Mouse (Mus musculus): ENCODE data around the gene Cdc6.
"Not testable (repeated sequence)": the region's sequence is repeated elsewhere in the genome, so short reads cannot be mapped to it uniquely, and the experiment has no call there.

Cdc6 gene

DNA sequence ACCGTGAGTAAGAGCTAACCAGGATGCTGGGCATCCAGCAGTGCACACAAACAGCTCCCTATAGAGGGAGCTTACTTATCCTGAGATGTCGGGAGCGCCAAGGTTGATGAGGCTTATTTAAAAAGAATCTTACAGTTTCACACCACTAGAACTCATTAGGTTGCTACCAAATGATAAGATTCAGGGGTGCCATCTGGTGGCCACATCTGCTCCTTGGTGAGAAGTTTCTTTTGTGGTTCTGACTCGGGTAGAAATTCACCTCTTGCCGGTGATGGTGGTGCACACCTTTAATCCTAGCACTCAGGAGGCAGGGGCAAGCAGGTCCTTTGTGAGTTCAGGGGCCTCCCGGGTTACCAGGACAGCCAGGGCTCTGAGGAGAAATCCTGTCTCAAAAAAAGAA is 2.1 kb downstream of the Cdc6 start:
- no peak for DNase-seq (ENCODE audit: inconsistent ontology term)

DNA sequence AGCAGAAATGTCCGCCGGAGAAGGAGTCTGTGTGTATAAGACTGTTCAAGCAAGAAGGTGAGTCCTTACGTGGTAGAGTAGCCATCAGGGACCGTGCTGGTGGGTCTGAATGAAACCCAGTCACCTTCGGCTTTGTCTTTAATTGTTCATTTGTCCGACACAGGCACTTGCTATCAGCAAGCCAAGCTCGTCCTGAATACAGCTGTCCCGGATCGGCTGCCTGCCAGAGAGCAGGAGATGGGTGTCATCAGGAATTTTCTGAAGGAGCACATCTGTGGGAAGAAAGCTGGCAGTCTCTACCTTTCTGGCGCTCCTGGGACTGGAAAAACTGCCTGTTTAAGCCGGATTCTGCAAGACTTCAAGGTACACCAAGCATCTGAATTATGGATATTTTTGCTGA is 2.8 kb downstream of the Cdc6 start:
- no peak for DNase-seq (ENCODE audit: inconsistent ontology term)

DNA sequence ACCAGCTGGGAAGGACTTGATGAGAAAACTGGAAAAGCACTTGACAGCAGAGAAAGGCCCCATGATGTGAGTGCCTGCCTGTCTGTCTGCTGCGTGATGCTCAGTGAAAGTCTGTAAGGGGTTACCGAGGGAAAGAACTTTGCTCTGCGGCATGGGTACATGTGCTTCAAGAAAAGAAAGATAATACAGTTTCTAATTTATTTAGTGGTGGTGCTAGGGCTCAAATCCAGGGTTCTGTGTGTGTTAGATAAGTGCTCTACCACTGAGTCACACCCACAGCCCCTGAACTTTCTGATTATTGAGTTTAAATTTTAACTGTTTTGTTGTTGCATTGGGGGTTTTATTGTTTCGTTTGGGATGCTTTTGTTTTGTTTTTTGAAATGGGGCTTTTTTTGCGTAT is 3.9 kb downstream of the Cdc6 start:
- DNase-seq (ENCODE audit: inconsistent ontology term), result no peak

DNA sequence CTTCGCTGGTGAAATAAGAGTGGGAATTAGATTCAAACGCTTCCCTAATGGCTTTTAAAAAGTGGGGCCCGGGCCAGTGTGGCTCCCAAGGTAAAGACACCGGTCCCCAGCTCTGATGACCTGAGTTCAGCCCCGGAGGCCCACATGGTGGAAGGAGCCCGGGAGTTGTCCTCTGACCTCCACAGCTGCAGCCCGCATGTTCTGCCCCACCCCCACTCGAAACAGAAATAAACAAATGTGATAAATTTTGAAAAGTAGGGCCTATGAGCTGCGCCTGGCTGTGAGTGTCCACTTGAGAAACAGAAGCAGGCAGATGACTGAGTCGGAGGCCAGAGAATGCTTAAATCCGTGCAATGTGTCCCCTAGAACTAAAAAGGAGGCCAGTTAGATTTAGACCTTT is 6.6 kb downstream of the Cdc6 start:
- no peak for DNase-seq (ENCODE audit: inconsistent ontology term)

DNA sequence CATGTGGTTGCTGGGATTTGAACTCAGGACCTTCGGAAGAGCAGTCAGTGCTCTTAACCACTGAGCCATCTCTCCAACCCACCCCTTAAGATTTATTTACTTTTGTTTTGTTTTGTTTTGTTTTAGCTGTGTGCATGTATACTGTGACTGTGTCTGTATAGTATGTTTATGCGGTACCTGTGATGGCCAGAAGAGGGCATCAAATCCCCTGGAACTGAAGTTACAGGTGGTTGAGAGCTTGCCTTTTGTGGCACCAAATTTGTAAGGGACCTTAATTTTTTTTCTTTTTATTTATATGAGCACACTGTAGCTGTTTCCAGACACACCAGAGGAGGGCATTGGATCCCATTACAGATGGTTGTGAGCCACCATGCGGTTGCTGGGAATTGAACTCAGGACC is 8.8 kb downstream of the Cdc6 start:
- not testable (repeated sequence) for DNase-seq (ENCODE audit: inconsistent ontology term)

DNA sequence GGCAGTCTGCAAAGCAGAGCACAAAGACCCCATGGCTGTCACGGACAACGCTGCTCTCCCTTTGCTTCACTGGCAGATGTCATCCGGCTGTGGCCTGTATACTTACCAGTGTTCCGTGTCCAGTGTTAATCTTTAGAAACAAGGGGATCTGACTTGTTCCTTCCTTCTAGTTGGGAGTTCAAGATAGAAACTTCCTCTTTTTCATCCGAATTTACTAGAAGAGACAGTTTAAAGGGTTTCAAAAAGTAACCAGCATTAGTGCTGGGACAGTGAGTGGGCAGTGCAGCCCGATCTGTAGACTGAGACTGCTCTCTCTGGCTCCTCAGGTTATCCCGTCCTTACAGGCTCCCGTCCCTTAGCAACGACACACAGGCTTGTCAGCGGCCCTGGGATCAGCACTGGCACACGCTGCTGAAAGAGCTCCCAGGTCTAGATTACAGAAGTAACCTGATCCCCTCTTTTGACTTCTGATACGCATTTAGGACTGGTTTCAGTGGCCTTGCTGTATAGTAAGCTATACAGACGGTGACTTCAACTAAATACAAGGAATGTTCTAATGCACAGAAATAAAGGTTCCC is 9.9 kb downstream of the Cdc6 start:
- no peak for DNase-seq (ENCODE audit: inconsistent ontology term)

DNA sequence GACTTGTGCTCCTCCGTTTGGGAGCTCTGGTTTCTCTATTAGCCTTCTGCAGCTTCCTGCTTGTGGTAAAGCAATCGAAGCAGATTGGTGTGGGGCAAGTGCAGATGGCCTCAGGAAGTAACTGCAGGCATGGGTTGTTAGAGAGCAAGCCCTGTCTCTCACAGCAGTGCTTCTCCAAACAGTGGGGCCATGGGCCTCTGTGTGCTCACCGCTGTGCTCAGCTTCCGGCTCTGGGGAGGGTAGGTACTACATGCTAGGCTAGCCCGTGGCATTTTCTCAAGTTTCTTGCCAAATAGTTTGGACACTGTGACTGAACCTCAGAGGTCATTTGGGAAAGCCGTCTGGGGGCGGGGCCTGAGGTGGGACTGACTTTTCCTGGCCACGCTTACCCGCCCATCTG is 10.6 kb downstream of the Cdc6 start:
- DNase-seq (ENCODE audit: inconsistent ontology term), result no peak

DNA sequence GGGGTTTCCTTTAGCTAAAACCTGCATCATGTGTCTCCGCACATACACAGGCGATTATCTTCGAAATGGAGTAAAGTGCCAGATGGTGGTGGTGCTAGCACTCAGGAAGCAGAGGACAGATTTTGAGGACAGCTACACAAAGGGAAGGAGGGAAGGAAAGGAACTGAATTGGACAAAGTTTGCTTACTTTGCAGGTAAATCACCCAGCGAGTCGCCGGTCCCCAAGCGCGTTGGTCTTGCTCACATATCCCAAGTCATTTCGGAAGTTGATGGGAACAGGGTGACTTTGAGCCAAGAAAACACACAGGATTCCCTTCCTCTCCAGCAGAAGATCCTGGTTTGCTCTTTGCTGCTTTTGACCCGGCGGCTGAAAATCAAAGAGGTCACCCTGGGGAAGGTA is 11.4 kb downstream of the Cdc6 start:
- no peak for DNase-seq (ENCODE audit: inconsistent ontology term)

DNA sequence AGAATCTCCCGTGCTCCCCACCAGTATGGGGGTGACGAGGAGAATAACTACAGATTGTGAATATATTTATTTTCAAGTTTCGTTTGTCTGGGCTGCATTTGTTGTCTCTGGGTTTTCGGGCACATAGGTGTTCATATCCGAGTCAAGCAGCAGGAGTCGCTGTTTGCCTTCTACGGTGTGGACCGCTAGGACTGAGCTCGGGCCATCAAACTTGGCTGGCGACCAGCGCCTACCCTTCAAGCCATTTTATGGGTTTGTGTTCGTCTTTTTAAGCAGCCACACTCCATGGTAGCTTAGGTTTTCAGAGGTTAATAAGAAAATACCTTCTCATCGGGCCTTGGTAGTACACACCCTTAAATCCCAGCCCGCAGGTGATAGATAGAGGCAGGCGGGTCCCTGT is 14.2 kb downstream of the Cdc6 start:
- not testable (repeated sequence) for DNase-seq (ENCODE audit: inconsistent ontology term)

DNA sequence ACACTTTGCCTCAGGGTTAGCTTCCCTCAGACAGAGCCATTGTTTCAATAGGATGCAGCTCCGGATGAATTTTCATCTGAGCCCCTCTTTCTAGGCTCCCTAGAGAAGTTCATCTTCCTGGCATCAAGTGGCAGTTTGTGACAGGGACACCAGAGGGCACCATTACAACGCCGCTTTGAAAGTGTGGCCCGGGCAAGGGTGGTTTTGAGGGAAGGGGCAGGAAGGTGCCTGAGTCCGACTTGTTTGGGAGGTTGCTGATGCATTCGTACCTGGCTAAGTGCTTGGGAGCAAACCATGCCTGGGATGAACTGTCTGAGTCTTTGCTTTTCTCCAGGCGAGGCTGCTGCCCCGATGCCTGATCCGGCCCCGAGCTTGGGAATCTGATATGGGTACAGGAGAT is 14.7 kb downstream of the Cdc6 start:
- peak; percentile 74 for DNase-seq (ENCODE audit: inconsistent ontology term)

DNA sequence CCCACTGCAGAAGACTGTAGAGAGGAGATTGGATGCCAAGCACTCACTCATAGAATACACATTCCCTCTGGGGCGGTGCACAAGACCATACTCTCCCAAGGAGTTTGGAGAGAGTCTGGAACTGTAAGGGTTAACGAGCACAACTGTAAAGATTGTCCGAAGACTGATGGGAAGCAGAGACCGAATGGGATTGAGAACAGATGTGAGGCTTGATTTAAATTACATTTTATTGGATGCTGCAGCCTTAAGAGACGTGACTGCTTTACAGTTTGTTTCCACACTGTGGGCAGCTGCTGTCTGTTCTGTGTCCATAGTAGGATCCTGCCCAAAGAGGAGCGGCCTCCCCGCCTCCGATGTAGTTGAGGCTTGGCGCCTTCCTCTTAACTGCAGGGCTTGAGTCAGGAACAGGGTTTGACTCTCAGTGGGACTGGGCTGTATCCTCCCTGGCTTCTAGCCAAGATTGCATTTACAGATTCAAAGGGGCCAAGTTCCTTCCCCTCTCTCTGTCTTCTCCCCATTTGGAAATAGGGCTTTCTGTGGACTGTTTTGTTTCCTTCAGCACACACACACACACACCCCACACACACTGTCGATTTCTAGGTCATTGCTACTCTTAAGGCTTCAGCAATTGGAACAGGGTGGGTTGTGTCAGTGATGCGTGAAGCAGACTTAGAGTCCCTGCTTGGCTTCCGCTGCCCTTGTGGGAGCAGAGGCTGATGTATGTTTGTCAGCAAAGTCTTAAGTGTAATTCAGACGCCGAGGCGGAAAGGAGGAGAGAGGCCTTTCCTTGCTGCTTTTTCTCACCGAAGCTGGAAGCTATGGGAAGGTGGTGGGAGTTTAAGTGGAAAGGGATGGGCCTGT is 15.5 kb downstream of the Cdc6 start:
- DNase-seq (ENCODE audit: inconsistent ontology term), result not testable (repeated sequence)

DNA sequence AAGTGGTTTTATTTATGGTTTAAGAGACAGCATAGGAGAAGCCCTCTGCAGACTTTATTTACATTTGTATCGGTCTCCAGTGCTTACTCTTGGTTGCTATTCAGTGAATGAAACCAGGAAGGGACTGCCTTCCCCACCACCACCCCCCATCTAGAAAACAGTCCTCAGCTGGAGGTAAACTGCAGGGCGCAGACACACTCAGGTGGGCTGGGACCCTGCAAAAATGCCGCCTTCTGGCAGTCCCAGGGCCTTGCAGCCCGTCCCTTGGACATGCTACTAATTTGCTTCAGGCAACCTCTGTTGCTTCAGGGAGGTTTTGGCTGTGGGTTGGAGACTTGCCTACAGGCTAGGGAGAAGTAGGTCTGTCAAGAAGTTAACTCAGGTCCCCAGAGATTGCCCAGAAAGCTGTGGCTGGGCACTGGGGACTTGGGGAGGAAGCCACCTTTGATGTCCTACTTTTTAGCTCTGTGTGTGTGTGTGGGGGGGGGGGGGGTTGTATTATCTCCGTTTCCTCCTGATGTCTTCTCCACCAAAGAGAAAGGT is 17.1 kb downstream of the Cdc6 start:
- DNase-seq (ENCODE audit: inconsistent ontology term), result no peak

DNA sequence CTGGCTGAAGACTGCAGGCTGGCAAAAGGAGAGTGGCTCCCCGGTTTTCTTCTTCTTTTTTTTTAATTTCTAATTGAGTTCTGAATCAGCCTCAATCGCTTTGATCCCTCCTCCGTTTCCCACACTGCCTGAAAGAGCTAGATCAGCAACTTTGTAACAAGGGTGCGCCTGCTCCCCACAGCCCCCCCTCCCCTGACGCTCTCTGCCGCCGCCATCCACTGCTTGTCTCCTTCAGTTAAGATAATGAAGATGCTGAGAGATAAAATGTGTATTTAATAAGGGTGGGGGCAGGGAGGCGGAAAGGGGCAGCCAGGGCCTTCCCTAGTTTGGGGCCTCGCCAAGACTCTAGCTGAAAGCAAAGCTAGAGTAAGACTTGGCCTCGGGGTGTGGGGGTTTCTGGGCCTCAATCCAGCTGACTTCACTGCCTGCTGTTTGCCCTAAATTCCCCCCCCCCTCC is 17.7 kb downstream of the Cdc6 start:
- DNase-seq (ENCODE audit: inconsistent ontology term), result peak; percentile 88

DNA sequence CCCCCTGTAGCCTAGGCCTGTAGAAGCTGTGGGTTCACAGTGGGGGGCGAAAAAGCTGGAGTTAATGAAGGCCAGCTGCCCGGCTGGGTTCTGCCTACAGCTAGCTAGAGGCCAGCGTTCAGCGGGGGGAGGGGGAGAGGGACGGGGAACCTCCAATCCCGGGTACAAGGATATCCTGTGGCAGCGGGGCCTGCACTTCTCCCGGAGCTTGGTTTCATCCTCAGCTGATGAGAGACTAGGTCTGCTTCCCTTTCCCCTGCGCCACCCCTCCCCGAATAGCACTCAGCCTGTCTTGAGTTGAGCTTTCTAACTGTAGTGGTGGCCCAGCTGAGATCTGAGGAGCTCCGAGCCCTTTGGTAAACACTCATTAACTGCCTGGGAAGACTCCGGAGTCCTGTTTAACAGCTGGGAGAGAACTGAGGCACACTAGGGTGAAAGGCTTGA is 18.3 kb downstream of the Cdc6 start:
- peak; percentile 72 for DNase-seq (ENCODE audit: inconsistent ontology term)

DNA sequence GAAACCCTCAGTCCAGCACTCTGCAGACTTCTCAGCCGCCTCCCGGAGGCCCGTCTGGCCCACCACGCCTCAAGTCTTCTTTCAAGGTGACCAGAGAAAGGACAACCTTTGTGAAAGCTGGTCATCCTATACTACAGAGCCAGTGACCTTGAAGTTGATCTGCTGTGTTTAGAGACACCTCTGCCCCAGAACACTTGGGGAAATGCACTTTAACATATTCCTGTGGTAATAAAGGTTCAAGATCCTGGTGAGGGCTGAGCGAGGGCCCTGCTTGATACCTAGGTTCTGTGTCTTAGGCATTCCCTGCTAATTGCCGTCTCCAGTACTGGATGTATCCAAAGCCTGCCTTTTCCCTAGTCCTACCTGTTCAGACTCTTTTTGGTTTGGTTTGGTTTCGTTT is 19.0 kb downstream of the Cdc6 start:
- no peak for DNase-seq (ENCODE audit: inconsistent ontology term)

DNA sequence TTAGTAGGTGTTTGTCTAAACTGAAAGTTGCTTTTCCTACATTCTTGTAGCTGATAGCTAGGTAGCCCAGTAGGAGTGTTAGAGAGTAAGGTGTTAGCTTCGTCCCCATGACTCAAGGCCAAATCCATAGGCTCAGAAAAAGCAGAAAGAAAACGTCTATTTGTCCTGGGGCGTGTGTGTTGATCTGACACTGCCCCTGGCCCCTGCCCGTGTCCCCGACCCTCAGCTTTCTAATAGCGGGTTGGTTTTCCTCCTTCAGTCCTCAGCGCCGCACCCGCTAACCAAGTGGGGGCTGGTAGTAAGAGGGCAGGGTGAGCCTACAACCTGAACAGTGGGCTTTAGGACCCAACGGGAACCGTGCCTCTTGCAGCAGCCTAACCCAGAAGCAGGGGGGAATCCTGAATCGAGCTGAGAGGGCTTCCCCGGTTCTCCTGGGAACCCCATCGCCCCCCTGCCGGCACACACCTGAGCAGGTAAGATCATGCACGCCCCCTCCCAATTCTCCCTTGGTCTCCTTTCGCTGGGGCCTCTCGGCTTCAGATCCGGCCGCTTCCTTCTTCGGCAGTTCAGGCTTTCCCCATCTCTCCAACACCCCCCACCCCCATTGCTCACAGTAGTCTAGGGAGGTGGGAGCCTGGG is 20.0 kb downstream of the Cdc6 start, which contains the start of gene Rara:
Rara (plus strand) TSS at position 381 of the 639 bp plus-strand sequence.
- DNase-seq (ENCODE audit: inconsistent ontology term), result no peak

DNA sequence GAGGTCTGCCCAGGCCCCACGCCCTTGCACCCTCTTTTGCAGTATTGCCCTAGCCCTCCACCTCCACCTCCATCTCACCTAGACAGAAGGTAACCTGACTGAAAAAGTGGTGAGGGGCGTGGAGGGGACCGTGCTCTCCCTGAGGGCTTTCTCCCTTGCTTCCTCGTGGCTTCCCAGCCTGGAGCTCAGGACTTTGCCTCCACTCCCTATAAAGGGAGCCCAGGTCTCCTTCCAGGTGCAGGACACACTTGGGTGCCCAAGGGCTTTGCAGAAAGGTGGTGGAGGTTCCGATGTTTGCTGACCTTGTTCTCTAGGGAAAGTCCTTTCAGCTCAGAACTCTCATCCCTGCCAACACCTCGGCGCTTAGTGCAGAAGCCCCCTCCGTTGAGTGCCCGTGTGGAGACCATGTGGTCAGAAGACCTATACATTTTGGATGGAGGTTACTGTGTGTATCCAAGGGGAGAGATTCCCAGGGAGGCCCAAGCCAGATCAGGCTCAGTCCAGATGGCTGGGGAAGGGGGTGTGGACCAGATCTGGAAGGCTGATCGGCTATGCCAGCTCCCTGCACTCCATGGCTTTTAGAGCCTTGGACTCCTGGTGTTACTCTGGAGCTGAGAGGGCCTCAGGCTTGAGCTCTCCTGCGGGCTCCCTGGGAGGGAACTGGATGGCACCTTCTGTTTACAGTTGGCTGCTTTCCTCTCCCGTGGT is 20.7 kb downstream of the Cdc6 start:
- DNase-seq (ENCODE audit: inconsistent ontology term), result no peak

DNA sequence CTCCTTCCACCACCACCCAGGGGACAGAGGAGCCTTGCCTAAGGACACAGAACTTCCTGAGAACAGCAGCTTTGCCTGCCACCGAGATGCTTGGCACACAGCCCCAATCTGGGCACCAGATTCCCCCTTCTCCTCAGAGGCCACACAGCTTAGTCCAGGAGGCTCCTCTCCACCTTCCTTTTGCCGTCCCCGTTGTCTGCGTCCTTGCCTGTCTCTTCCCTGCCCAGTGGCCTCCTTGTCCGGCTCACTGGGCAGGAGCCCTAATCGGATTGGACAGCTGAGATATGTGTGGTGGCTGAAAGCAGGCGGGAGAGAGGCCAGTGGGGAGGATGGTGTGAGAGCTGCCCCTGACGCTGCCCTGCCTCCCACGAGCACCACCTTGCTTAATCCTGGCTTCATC is 21.9 kb downstream of the Cdc6 start:
- DNase-seq (ENCODE audit: inconsistent ontology term), result peak; percentile 89

DNA sequence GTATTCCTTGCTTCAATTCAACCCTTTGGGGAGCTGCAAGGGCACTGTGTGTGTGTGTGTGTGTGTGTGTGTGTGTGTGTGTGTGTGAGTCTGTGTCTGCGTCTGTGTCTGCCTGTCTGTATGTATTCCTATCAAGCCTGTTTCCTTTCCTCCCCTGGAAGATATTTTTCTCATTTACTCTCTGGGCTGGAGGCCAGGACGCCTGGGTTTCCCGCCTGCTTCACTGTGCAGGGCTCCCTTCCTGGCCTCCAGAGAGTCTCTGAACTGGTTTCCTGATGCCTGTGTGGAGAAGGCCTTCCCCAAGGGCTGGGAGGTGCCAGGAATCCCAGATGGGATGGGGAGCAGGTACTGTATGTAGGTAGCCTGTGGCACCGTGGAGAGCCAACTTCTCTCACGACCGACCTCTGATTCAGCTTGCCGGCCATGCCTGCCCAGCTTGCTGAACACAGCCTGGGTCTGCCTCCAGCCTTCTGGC is 22.6 kb downstream of the Cdc6 start:
- peak; percentile 61 for DNase-seq (ENCODE audit: inconsistent ontology term)

DNA sequence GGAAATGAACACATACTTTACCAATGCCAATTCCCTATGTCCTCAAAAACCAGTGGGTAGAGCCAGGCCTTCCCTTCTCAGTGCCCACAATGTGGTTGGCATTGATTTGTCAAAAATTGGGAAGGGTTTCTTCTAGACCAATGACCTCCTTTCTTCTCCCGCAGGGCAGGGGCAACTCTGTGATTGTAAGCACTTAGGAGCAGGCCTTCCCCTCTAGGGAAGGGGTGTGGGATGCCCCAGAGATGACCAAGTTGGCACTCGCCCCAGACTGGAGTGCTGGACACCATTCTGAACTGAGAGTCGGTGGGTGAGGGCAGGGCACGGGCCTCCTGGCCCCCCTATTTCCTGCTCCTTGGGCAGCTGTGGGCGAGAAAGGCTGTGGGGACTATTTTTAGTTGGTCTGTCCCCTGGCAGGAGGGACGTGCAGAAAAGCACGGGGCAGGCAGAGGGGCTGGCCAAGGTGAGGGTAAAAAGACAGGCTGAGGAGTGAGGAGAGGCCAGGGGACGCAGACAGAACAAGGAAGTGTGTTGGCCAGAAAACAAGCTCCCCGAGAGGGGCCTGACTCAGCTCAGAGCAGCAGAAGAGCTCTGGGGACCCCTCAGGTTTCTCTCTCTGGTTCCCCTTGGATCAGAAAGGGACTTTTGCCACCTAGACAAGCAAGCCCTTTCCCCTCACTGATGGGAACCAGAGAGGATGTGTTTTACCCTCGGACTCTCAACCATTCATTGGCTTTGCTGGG is 23.3 kb downstream of the Cdc6 start:
- peak; percentile 82 for DNase-seq (ENCODE audit: inconsistent ontology term)

Measured in Muller cell, postnatal 12 days (primary cell).